Mouse (Mus musculus): ENCODE measurements around the gene Tagln.

Tagln gene

GRCm38 (mm10) chr9:45945721-45946120 lies 9.9 kb upstream of the Tagln start:
- peak; percentile 61 to 69 for DNase-seq

- peak; percentile 57 to 64 for DNase-seq
Observed at GRCm38 (mm10) chr9:45944506-45945400, 8.9 kb upstream of the Tagln start.

GRCm38 (mm10) chr9:45943628-45944505 lies 8.0 kb upstream of the Tagln start:
- peak; percentile 57 to 61 for DNase-seq

GRCm38 (mm10) chr9:45942916-45943315 lies 7.1 kb upstream of the Tagln start:
- DNase-seq: no peak

- no peak for DNase-seq
Observed at GRCm38 (mm10) chr9:45942464-45942863, 6.6 kb upstream of the Tagln start.

- peak in 1 of 2 experiments; percentile 54 for DNase-seq
Observed at GRCm38 (mm10) chr9:45941329-45941888, 5.6 kb upstream of the Tagln start.

GRCm38 (mm10) chr9:45939794-45940193 lies 3.9 kb upstream of the Tagln start:
- no peak for DNase-seq

GRCm38 (mm10) chr9:45938952-45939637 lies 3.2 kb upstream of the Tagln start:
- no peak for DNase-seq

GRCm38 (mm10) chr9:45938088-45938487 lies 2.2 kb upstream of the Tagln start:
- DNase-seq: no peak

- DNase-seq: peak; percentile 66 to 67
Observed at GRCm38 (mm10) chr9:45936883-45937282, 1.0 kb upstream of the Tagln start.

GRCm38 (mm10) chr9:45932571-45933415 lies 3.1 kb downstream of the Tagln start:
- DNase-seq: peak in 1 of 2 experiments; percentile 24

- peak in 1 of 2 experiments; percentile 19 for DNase-seq
Observed at GRCm38 (mm10) chr9:45931958-45932357, 3.9 kb downstream of the Tagln start.

- no peak for DNase-seq
Observed at GRCm38 (mm10) chr9:45929285-45929684, 6.6 kb downstream of the Tagln start.

GRCm38 (mm10) chr9:45919895-45920294 lies 16.0 kb downstream of the Tagln start:
- DNase-seq: no peak

GRCm38 (mm10) chr9:45917041-45917934 lies 18.6 kb downstream of the Tagln start:
- no peak for DNase-seq

GRCm38 (mm10) chr9:45915659-45916058 lies 20.2 kb downstream of the Tagln start:
- DNase-seq: no peak

GRCm38 (mm10) chr9:45911673-45912072 lies 24.2 kb downstream of the Tagln start:
- peak; percentile 39 to 48 for DNase-seq

GRCm38 (mm10) chr9:45910995-45911394 lies 24.9 kb downstream of the Tagln start:
- no peak for DNase-seq

GRCm38 (mm10) chr9:45907078-45907428 lies 28.8 kb downstream of the Tagln start:
- DNase-seq: no peak

- peak; percentile 94 to 96 for DNase-seq
Observed at GRCm38 (mm10) chr9:45906355-45907077, 29.3 kb downstream of the Tagln start, which contains the start of the genes Pcsk7 and Rnf214. Gene Pcsk7 (plus strand): TSS chr9:45906497. Gene Rnf214 (minus strand): TSS chr9:45906911.
